Mouse (Mus musculus) heart, postnatal 0 days (tissue): Measurements from ENCODE around the gene Klhdc8b.

Experiments
- CTCF ChIP-seq: IDR thresholded peaks from 2 replicates; pipeline ENCODE4 v1.5.1; 2016; ENCODE audit warnings: antibody characterized with exemption, control low read depth, low read depth
- EP300 ChIP-seq: IDR thresholded peaks from 2 replicates; pipeline ENCODE4 v1.6.1; 2016; ENCODE audit warnings: antibody characterized with exemption, low read depth

DNA sequence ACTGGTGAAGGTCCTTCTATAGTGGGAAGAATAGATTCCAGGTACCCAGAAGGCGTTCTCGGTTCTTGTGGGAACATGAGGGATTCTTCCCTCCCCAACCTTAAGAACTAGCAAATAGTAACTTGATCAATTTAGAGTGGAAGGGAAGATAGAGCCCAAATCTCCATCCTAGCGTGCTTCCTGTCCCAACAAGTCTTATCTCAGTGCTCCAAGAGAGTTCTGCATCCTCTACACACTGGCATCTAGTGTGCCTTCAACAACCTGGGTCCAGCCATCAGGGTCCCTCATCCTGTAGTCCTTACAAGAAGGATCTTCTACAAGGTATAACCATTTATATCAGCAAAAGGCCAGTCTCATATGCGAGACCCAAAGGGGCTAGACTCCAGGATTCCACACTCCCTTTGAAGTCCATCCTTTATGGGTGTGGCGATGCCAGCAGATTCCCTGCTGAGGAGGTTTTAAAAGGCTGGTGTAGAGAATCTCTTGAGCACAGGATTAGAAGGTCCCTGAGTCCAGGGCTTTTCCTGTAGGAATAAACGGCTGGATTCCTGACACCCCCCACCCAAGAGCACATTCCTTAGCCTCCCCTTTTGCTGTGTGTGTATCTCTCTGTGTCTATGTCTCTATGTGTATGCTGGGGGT lies 9.7 kb downstream of the Klhdc8b start:
- TF ChIP-seq EP300 = no peak
- no peak for TF ChIP-seq CTCF
